Mouse (Mus musculus) limb, embryonic 14.5 days (tissue): ENCODE data around the gene Mkrn2. TPM values are rescaled to one million over a fixed set of nuclear protein-coding genes. Genes with fewer than 3 reads are reported as not detected.

Experiments used
- ATAC-seq: fragments of 200-750 bp; cut with Nextera tagmentation; 2 replicates; pipeline ENCODE4 v1.8.0; 2017; ENCODE audit warnings: low read depth, moderate number of reproducible peaks, moderate TSS enrichment; ENCODE audit not compliant: low FRiP score
- DNase-seq: peaks from one replicate; pipeline ENCODE4 v3.0.0-alpha.2; 2015; ENCODE audit warnings: low spot score
- H3K27ac ChIP-seq: fragments of 300-500 bp; sonication (generic); replicated peaks from 2 replicates; pipeline ENCODE4 v1.5.1; 2014; ENCODE audit warnings: low read depth, mild to moderate bottlenecking, low read length, moderate library complexity, mixed read lengths
- H3K27me3 ChIP-seq: fragments of 300-500 bp; sonication (generic); 2 replicates; pipeline ENCODE4 v1.6.1; 2014; ENCODE audit warnings: low read length, mixed read lengths; ENCODE audit not compliant: control insufficient read depth, insufficient read depth
- H3K36me3 ChIP-seq: fragments of 300-500 bp; sonication (generic); 2 replicates; pipeline ENCODE4 v1.6.1; 2014; ENCODE audit warnings: mild to moderate bottlenecking, low read length, moderate library complexity, mixed read lengths; ENCODE audit not compliant: control insufficient read depth, insufficient read depth
- H3K4me1 ChIP-seq: fragments of 300-500 bp; sonication (generic); 2 replicates; pipeline ENCODE4 v1.6.1; 2014; ENCODE audit warnings: antibody characterized with exemption, low read length, mixed read lengths; ENCODE audit not compliant: control insufficient read depth, insufficient read depth
- H3K4me2 ChIP-seq: fragments of 300-500 bp; sonication (generic); replicated peaks from 2 replicates; pipeline ENCODE4 v1.6.1; 2014; ENCODE audit warnings: low read depth, mild to moderate bottlenecking, low read length, moderate library complexity; ENCODE audit not compliant: severe bottlenecking
- H3K4me3 ChIP-seq: fragments of 300-500 bp; sonication (generic); replicated peaks from 2 replicates; pipeline ENCODE4 v1.5.1; 2014; ENCODE audit warnings: low read length
- H3K9ac ChIP-seq: fragments of 300-500 bp; sonication (generic); 2 replicates; pipeline ENCODE4 v1.6.1; 2014; ENCODE audit warnings: mild to moderate bottlenecking, low read depth, low read length, moderate library complexity; ENCODE audit not compliant: severe bottlenecking
- H3K9me3 ChIP-seq: fragments of 300-500 bp; sonication (generic); 2 replicates; pipeline ENCODE4 v1.6.1; 2016; ENCODE audit warnings: low read length; ENCODE audit not compliant: control insufficient read depth
- POLR2A ChIP-seq: fragments of 200-500 bp; IDR thresholded peaks from 2 replicates; pipeline ENCODE4 v1.8.0; 2012; ENCODE audit warnings: inconsistent platforms, mild to moderate bottlenecking, moderate library complexity, borderline replicate concordance; ENCODE audit not compliant: insufficient read depth, insufficient read length; ENCODE audit errors: extremely low read depth
- WGBS: fragments of 180-500 bp; shearing (Covaris S2); extraction: QIAGEN DNeasy Blood & Tissue Kit; methylation state at CpG from one replicate; pipeline ENCODE4 v1.1.7; 2014; 5-methylcytosine and 5-hydroxymethylcytosine counted together
- polyA plus RNA-seq, 2 experiments: library from polyadenylated mRNA; depleted of rRNA in 1 of 2; stranded (reverse) in 1 of 2; unstranded in 1 of 2; fragments of >200 nt; fragmentation: Nextera tagmentation in 1 of 2; extraction: Ambion mirVana in 1 of 2; gene quantifications; 2 replicates each; pipeline versions ENCODE4 v1.2.1 to v1.2.3; 2012 to 2014

Mkrn2 gene
- polyA plus RNA-seq, 2 experiments: 28.9 to 34.1 TPM

DNA sequence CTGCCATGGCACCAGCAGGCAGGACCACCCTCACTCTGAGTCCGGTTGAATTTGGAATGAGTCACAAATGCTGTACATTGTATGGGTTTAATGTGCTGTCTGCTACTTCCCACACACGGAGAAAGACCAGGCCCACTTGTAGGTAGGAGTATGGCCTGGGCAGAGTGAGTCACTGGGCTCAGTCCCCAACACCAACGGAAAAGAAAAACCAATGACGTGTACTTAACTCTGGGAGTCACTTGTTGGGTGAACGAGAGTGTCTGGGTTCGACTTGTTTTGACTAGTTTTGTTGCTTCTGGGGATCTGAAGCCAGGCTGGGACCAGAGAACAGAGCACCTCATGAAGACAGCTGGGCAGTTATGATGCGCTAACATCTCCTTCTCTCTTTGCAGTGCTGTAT lies 27.5 kb upstream of the Mkrn2 start:
- no peaks in the 10 kb centered on the region for H3K9me3 ChIP-seq
- DNase-seq (no peak), ATAC-seq (no peak)
- no peaks in the 10 kb centered on the region for H3K4me1 ChIP-seq
- H3K36me3 ChIP-seq: peaks cover 55% of the 10 kb centered on the region
- TF ChIP-seq POLR2A: no peak
- H3K27me3 ChIP-seq: no peaks in the 10 kb centered on the region
- H3K4me3 ChIP-seq: no peak overlapping the region
- 86% methylated on average over 7 of the region's 7 CpGs for WGBS
- H3K27ac ChIP-seq: no peak overlapping the region
- no peak overlapping the region for H3K9ac ChIP-seq
- H3K4me2 ChIP-seq: no peak overlapping the region

DNA sequence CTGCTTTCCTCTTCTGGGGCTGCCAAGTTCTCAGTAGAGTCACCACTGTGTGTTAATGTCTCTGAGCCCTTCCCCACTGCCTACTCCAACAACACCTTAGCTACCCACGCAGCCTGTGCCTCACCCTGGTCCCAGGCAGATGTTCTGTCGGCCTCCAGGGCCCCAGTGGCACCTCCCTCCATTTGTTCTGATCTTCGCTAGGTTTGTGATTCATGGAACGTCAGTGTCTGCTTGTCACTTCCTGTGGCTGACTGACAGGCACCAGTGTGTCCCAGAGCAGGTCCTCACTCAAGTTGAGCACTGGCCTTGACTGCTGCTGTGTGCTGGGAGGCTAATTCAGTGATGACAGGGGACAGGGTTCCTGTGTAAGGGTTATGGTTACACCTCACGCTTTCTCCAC lies 24.3 kb upstream of the Mkrn2 start:
- H3K27me3 ChIP-seq: no peaks in the 10 kb centered on the region
- no peak overlapping the region for H3K4me3 ChIP-seq
- 84% methylated on average over 5 of the region's 5 CpGs for WGBS
- no peaks in the 10 kb centered on the region for H3K9me3 ChIP-seq
- no peak for DNase-seq
- H3K36me3 ChIP-seq: peaks cover 52% of the 10 kb centered on the region
- H3K27ac ChIP-seq: no peak overlapping the region
- no peak overlapping the region for H3K4me2 ChIP-seq
- no peaks in the 10 kb centered on the region for H3K4me1 ChIP-seq
- ATAC-seq: no peak
- no peak for TF ChIP-seq POLR2A
- H3K9ac ChIP-seq: no peak overlapping the region

GRCm38 (mm10) chr6:115577941-115578340 lies 23.8 kb upstream of the Mkrn2 start:
- H3K4me2 ChIP-seq: no peak overlapping the region
- no peaks in the 10 kb centered on the region for H3K9me3 ChIP-seq
- no peak for ATAC-seq
- H3K4me3 ChIP-seq: no peak overlapping the region
- H3K4me1 ChIP-seq: no peaks in the 10 kb centered on the region
- H3K27me3 ChIP-seq: no peaks in the 10 kb centered on the region
- peaks cover 47% of the 10 kb centered on the region for H3K36me3 ChIP-seq
- no peak for TF ChIP-seq POLR2A
- no peak for DNase-seq
- WGBS: 95% methylated on average over 9 of the region's 9 CpGs
- no peak overlapping the region for H3K27ac ChIP-seq
- no peak overlapping the region for H3K9ac ChIP-seq

GRCm38 (mm10) chr6:115580810-115581209 lies 20.9 kb upstream of the Mkrn2 start:
- DNase-seq (no peak), ATAC-seq (no peak)
- Histone ChIP-seq H3K4me2 (no peak overlapping the region), H3K4me1 (no peaks in the 10 kb centered on the region), H3K27ac (no peak overlapping the region), H3K27me3 (no peaks in the 10 kb centered on the region), H3K36me3 (peaks cover 39% of the 10 kb centered on the region), H3K4me3 (no peak overlapping the region), H3K9me3 (no peaks in the 10 kb centered on the region), H3K9ac (no peak overlapping the region)
- WGBS: 82% methylated on average over 3 of the region's 3 CpGs
- no peak for TF ChIP-seq POLR2A

- H3K27ac ChIP-seq: no peak overlapping the region
- no peaks in the 10 kb centered on the region for H3K9me3 ChIP-seq
- H3K27me3 ChIP-seq: no peaks in the 10 kb centered on the region
- H3K4me3 ChIP-seq: no peak overlapping the region
- TF ChIP-seq POLR2A: no peak
- ATAC-seq: no peak
- peaks cover 24% of the 10 kb centered on the region for H3K36me3 ChIP-seq
- H3K4me2 ChIP-seq: no peak overlapping the region
- H3K9ac ChIP-seq: no peak overlapping the region
- no peaks in the 10 kb centered on the region for H3K4me1 ChIP-seq
- 82% methylated on average over 10 of the region's 10 CpGs for WGBS
- DNase-seq: no peak
Observed at GRCm38 (mm10) chr6:115582328-115583115, 19.2 kb upstream of the Mkrn2 start.
